Mouse (Mus musculus) forebrain, embryonic 16.5 days (tissue): ENCODE data around the gene Prep. TPM values are rescaled to one million over a fixed set of nuclear protein-coding genes. Genes with fewer than 3 reads are reported as not detected.

Experiments used
- ATAC-seq: fragments of 200-750 bp; cut with Nextera tagmentation; 2 replicates; pipeline ENCODE4 v1.8.0; 2017; ENCODE audit warnings: mild to moderate bottlenecking, moderate library complexity
- H3K27ac ChIP-seq: fragments of 300-500 bp; sonication (generic); 2 replicates; pipeline ENCODE4 v1.5.1; 2014; ENCODE audit warnings: low read length, control low read depth
- H3K27me3 ChIP-seq: fragments of 300-500 bp; sonication (generic); replicated peaks from 2 replicates; pipeline ENCODE4 v1.6.1; 2014; ENCODE audit warnings: low read length; ENCODE audit not compliant: control insufficient read depth, insufficient read depth
- H3K36me3 ChIP-seq: fragments of 300-500 bp; sonication (generic); 2 replicates; pipeline ENCODE4 v1.6.1; 2014; ENCODE audit not compliant: control insufficient read depth, insufficient read depth
- H3K4me1 ChIP-seq: fragments of 300-500 bp; sonication (generic); replicated peaks from 2 replicates; pipeline ENCODE4 v1.6.1; 2014; ENCODE audit warnings: low read length; ENCODE audit not compliant: control insufficient read depth, insufficient read depth
- H3K4me2 ChIP-seq: fragments of 300-500 bp; sonication (generic); 2 replicates; pipeline ENCODE4 v1.6.1; 2014; ENCODE audit warnings: mild to moderate bottlenecking, low read length, control low read depth
- H3K4me3 ChIP-seq: fragments of 300-500 bp; sonication (generic); replicated peaks from 2 replicates; pipeline ENCODE4 v1.5.1; 2014; ENCODE audit warnings: mild to moderate bottlenecking, low read length, control low read depth
- H3K9ac ChIP-seq: fragments of 300-500 bp; sonication (generic); replicated peaks from 2 replicates; pipeline ENCODE4 v1.6.1; 2014; ENCODE audit warnings: low read depth, low read length, control low read depth
- H3K9me3 ChIP-seq: fragments of 300-500 bp; sonication (generic); 2 replicates; pipeline ENCODE4 v1.6.1; 2016; ENCODE audit warnings: low read length; ENCODE audit not compliant: control insufficient read depth
- whole genome bisulfite sequencing: fragments of 180-500 bp; shearing (Covaris S2); extraction: QIAGEN DNeasy Blood & Tissue Kit; methylation state at CpG from one replicate; pipeline ENCODE4 v1.1.7; 2014; 5-methylcytosine and 5-hydroxymethylcytosine counted together
- polyA plus RNA-seq: library from polyadenylated mRNA; unstranded; fragments of >200 nt; fragmentation: Nextera tagmentation; extraction: Ambion mirVana; gene quantifications from 2 replicates; pipeline ENCODE4 v1.2.1, GENCODE M21; 2015

Prep gene
- polyA plus RNA-seq, 1 experiment from 2014 or later: 20.3 TPM

DNA sequence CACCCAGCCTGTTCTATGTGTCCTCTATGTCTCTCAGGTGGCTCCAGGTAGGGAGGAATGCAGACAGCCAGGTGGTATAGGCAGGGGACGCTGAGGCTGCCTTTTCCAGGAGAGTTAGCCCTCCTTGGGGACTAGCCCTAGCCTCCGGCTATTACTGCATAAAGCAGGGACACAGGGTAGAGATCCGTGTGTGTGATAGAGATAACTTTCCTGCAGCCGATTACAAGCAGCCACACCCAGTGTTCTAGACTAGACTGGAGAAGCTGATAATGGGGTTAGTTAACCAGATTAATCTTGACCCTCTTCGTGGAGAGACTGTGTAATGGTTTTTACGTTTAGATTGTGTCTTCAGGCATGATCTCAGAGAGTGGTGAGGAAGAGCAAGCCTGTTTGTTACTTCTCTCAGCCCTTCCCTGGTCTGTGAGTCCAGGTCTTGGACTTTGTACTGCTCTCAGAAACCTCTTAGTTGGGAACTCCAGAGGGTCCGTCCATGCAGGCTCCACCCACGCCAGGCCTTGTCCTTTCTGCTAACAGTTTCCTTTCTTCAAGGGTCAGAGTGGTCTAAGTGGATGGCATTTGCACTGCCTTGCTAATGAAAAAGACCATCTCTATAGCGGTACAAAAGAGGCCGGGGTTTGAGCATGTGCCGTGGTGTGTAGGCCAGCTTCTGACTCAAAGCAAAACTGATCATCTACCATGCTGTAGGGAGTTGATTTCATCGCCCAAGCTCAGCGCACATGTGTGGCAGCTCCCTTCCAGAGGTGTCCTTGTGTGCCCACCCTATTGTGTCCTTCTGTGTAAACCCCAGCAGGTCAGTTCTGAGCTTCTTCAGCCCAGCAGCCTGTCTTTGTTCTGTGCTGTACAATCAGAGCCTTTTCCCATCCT, 4.2 kb downstream of the Prep start:
- Histone ChIP-seq H3K4me1 (peaks cover 18% of the 10 kb centered on the region), H3K9ac (no peak overlapping the region)
- WGBS: 86% methylated on average over 13 of the region's 13 CpGs

DNA sequence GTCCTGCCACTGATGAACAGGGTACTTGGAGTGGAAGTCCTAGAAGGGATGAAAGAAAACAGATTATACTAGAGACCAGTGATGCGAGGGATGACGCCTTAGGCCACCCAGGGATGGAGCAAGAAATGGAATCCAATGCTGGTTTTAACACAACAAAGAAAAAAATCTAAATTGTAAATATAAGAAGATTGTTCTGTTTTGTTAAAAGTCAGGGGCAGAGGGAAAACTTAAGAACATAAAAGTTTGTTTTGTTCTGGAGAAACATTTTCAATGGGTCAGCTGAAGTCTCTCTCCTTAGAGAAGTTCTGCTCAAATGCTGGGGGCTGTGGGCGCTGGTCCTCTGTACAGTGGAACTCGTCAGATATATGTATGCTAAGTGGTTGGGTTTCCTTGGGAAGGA, 5.3 kb downstream of the Prep start:
- 89% methylated on average over 4 of the region's 4 CpGs for WGBS
- no peak for ATAC-seq
- Histone ChIP-seq H3K27ac (no peak overlapping the region), H3K4me1 (peaks cover 14% of the 10 kb centered on the region), H3K9ac (no peak overlapping the region), H3K27me3 (no peaks in the 10 kb centered on the region), H3K36me3 (peaks cover 2% of the 10 kb centered on the region; the same call in 1 of the 2 replicates), H3K9me3 (no peaks in the 10 kb centered on the region), H3K4me2 (no peak overlapping the region), H3K4me3 (no peak overlapping the region)

More for the DNA sequence above, 4.2 kb downstream of the Prep start:
- Histone ChIP-seq H3K27ac (no peak overlapping the region), H3K36me3 (peaks cover 2% of the 10 kb centered on the region; the same call in 1 of the 2 replicates), H3K27me3 (no peaks in the 10 kb centered on the region), H3K4me2 (no peak overlapping the region), H3K4me3 (no peak overlapping the region), H3K9me3 (no peaks in the 10 kb centered on the region)
- no peak for ATAC-seq

DNA sequence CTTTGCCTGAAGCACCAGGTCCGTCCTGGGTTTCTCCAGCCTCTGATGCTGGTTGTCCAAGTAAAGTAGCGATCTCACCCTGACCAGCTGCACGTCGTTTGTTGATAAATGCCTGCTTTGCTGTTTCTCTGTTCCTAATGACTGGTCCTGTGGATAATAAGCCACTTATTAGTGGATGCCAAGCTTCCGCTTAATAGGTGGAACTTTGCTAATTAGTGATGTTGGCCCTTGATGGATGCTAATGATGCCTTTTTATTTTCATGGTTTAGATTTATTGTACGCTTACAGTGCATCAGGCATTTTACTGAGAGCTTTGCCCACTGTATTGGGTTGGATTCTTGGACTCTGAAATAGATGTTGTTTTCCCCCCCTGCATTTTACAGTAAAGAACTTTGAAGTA, 7.5 kb downstream of the Prep start:
- Histone ChIP-seq H3K9ac (no peak overlapping the region), H3K4me1 (peaks cover 6% of the 10 kb centered on the region), H3K4me2 (no peak overlapping the region), H3K27ac (no peak overlapping the region), H3K4me3 (no peak overlapping the region), H3K9me3 (no peaks in the 10 kb centered on the region), H3K27me3 (no peaks in the 10 kb centered on the region), H3K36me3 (peaks cover 2% of the 10 kb centered on the region; the same call in 1 of the 2 replicates)
- WGBS: 15% methylated on average over 6 of the region's 6 CpGs
- ATAC-seq: peak; percentile 54

DNA sequence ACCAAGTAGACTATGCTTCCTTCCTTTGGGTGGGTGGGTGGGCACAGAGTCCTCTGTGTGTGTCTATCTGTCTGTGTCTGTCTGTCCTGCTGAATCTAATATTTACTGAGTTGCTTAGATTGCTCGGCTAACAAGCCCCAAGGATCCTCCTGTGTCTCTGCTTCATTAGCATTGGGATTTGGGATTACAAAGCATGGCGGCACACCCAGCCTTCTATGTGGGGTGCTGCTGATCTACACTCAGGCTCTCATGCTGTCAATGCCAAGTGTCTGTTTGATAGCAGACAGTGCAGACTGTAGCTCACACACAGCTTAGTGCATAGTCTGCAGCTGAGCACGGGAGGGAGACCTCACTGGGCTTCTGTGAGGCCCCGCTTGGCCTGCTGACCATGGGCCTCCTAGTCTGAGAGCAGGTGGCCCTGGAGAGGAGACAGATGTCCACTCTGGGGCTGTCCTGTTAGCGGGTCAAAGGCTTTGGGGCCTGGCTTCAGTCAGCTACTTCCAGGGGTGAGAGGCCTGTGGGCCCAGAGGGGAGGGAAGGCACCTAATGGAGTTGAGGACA, 8.6 kb downstream of the Prep start:
- Histone ChIP-seq H3K36me3 (peaks cover 2% of the 10 kb centered on the region; the same call in 1 of the 2 replicates), H3K9me3 (no peaks in the 10 kb centered on the region), H3K4me1 (peaks cover 6% of the 10 kb centered on the region), H3K9ac (no peak overlapping the region), H3K4me3 (no peak overlapping the region), H3K27ac (no peak overlapping the region), H3K27me3 (no peaks in the 10 kb centered on the region), H3K4me2 (no peak overlapping the region)
- WGBS: 70% methylated on average over 5 of the region's 5 CpGs
- ATAC-seq: no peak

DNA sequence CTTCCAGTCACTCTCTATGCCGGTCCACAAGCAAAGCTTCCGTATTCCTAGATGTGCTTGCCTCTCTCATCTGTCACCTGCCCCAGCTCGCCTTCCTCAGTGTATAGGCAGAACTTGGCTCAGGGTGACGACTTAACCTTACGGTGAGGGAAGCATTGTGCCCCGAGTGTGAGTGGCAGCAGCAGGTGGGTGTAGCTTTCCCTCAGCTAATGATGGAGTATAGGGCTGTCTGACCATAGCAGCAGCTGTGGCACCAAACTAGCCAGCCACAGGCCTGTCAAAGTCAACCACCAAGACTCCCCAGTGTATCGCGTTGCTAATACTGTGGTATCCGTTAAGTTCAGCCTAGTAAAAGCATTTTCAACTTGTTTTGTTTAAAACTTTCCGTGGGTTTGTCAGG, 9.6 kb downstream of the Prep start:
- H3K9ac ChIP-seq: no peak overlapping the region
- ATAC-seq: no peak
- 81% methylated on average over 10 of the region's 10 CpGs for WGBS
- H3K27me3 ChIP-seq: no peaks in the 10 kb centered on the region
- H3K36me3 ChIP-seq: peaks cover 2% of the 10 kb centered on the region; the same call in 1 of the 2 replicates
- H3K4me2 ChIP-seq: no peak overlapping the region
- H3K4me3 ChIP-seq: no peak overlapping the region
- H3K9me3 ChIP-seq: no peaks in the 10 kb centered on the region
- H3K27ac ChIP-seq: no peak overlapping the region
- peaks cover 6% of the 10 kb centered on the region for H3K4me1 ChIP-seq

DNA sequence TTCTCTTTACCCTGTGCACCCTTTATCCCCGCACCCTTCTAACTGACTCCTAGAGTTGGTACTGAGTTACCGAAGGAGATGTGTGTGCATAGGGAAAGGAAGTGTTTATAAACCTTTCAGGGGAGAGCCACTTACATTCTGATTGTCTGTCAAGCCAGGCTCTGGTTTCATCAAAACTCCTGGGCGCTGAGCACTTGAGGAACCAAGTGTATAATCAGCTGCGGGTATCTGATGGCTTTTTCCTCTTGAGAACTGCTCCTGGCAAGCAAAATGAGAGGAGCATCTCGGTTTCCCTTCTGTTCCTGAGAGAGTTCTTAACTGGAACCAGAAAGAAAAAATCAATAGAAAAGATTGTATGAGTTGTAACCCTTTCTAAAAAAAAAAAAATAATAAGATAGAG, 10.3 kb downstream of the Prep start:
- Histone ChIP-seq H3K4me1 (peaks cover 6% of the 10 kb centered on the region), H3K9ac (no peak overlapping the region), H3K27me3 (no peaks in the 10 kb centered on the region), H3K36me3 (peaks cover 2% of the 10 kb centered on the region; the same call in 1 of the 2 replicates), H3K4me2 (no peak overlapping the region), H3K27ac (no peak overlapping the region), H3K9me3 (no peaks in the 10 kb centered on the region), H3K4me3 (no peak overlapping the region)
- ATAC-seq: no peak
- 77% methylated on average over 5 of the region's 5 CpGs for WGBS

DNA sequence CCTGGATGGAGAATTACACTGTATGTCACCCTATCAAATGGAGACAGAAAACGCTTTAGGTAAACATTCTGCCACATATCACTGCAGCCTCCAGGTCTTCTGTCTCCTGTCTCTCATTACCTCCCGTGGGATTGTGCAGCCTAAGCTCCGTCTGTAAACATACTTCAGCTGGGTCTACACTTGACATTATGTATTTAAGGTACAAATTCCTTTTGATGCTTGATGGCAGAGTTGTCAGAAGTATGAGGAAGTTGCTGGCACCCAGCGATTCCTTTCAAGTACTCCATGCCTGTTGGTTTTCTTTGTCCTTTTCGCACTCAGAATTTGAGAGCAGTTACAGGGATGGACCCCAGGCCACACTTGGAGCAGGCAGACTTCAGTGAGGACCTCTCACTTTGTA, 12.8 kb downstream of the Prep start:
- H3K36me3 ChIP-seq: no peaks in the 10 kb centered on the region
- no peak overlapping the region for H3K9ac ChIP-seq
- H3K27ac ChIP-seq: no peak overlapping the region
- H3K27me3 ChIP-seq: no peaks in the 10 kb centered on the region
- H3K4me2 ChIP-seq: no peak overlapping the region
- WGBS: 93% methylated on average over 5 of the region's 5 CpGs
- ATAC-seq: no peak
- no peaks in the 10 kb centered on the region for H3K9me3 ChIP-seq
- no peak overlapping the region for H3K4me3 ChIP-seq
- peaks cover 7% of the 10 kb centered on the region for H3K4me1 ChIP-seq

DNA sequence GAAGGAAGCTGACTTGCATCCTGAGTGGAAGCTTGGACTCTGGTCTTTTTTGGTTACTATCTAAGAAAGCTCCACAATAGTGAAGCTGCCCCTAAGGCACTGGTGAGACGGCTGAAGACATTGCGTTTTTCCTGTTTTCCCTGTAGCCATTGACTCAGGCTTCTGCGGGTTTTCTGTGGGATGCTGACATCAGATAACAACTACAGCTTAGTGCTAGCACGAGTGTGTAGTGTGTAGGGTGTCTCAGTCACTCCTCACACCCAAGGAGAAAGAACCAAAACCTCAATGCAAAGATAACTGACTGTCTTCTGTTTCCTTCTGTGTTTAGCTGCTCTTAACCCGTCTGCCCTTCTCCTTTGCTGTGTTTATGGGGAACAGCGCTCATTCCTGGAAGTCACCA, 13.5 kb downstream of the Prep start:
- H3K4me2 ChIP-seq: no peak overlapping the region
- H3K27ac ChIP-seq: no peak overlapping the region
- no peak for ATAC-seq
- no peaks in the 10 kb centered on the region for H3K27me3 ChIP-seq
- 86% methylated on average over 6 of the region's 6 CpGs for WGBS
- H3K4me3 ChIP-seq: no peak overlapping the region
- H3K4me1 ChIP-seq: peaks cover 6% of the 10 kb centered on the region; the same call in 1 of the 2 replicates
- H3K36me3 ChIP-seq: no peaks in the 10 kb centered on the region
- H3K9me3 ChIP-seq: no peaks in the 10 kb centered on the region
- no peak overlapping the region for H3K9ac ChIP-seq

DNA sequence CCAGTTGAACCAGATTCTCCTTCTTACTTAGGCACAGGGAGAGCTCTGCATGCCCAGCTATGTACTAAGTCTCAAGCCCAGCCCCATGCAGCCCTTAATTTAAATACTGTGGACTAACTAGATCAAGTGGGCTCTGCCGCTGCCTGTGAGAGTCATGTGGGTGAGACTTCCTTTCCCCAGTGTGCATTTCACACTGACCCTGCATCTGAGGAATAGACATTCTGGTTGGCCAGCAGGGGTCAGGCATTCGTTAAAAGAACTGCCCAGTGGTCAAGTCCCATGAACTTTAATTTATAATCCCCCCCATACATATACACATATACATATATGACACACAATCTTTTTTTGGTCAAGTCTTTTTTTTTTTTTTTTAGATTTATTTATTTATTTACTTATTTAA, 15.7 kb downstream of the Prep start:
- 70% methylated on average over 2 of the region's 2 CpGs for WGBS
- H3K27ac ChIP-seq: no peak overlapping the region
- H3K9me3 ChIP-seq: no peaks in the 10 kb centered on the region
- ATAC-seq: 0 out of 2 replicates have a peak, but pooled peaks have one; percentile 8
- H3K27me3 ChIP-seq: no peaks in the 10 kb centered on the region
- no peak overlapping the region for H3K4me3 ChIP-seq
- H3K36me3 ChIP-seq: no peaks in the 10 kb centered on the region
- no peak overlapping the region for H3K9ac ChIP-seq
- peaks cover 6% of the 10 kb centered on the region; the same call in 1 of the 2 replicates for H3K4me1 ChIP-seq
- no peak overlapping the region for H3K4me2 ChIP-seq
